Mouse (Mus musculus) thymus, postnatal 0 days (tissue): ENCODE results near the gene Alg11. TPM values are rescaled to one million over a fixed set of nuclear protein-coding genes. Genes with fewer than 3 reads are reported as not detected.

ENCODE experiments used
- DNase-seq: peaks from one replicate; pipeline ENCODE4 v3.0.0-alpha.2; 2015; ENCODE audit warnings: low spot score
- polyA plus RNA-seq: library from polyadenylated mRNA; unstranded; fragments of >200 nt; fragmentation: Nextera tagmentation; extraction: Ambion mirVana; gene quantifications from 2 replicates; pipeline ENCODE4 v1.2.1, GENCODE M21; 2015

Alg11 gene
- polyA plus RNA-seq = 15.4 and 16.5 TPM in 2 replicates

DNA sequence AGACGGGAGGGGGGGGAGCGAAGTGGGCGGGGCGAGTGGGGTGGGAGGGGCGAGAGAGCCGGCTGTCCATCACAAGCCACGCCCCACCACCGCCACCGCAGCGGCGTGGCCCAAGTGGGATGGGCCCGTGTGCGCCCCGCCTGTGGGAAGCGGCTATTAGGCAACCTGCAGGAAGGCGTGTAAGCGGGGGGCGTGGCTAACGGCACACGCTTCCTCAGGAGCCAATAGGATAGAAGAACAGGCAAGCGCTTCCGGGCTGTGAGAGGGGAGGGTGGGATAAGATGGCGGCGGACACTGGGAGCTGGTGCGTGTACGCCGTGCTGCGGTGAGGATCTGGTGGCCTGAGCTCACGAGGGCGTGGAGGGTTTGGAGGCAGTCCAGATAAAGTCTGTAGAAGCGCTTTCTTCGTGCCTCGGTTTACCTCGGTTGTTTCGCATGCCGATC is at the start of gene Alg11:
Alg11 (plus strand) TSS at position 276 of the 444 bp plus-strand sequence.
- DNase-seq = peak; percentile 96

DNA sequence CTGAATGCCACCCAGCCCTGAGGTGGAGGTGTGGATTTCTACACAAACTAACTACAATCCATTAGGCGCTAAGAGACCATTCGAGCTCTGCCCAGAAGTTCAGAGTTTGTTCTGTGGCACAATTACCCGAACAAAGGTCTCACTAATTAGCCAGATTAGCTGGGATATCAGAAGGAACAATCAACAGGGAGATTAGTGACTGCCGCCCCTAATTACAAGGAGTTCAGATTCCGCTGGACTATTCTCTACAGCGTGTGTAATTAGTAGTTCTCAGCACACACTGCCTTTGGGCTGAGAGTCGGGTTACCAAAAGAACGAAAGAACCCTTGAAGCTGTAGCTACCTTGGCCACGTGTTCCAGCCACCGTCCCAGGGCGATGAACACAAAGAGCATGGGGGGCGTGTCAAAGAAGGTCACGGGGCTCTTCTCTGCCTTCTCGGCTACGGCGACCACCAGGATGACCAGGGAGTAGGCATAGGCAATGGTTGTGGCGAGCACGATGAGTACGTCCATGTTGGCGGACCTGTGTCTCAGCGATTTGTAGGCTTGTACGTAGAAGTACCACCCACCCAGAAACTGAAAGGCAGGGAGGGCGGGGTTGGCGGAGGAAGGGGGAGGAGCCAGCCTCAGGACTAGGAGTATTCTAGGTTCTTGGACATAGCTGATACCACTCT is 47.4 kb upstream of the Alg11 start:
- no peak for DNase-seq

DNA sequence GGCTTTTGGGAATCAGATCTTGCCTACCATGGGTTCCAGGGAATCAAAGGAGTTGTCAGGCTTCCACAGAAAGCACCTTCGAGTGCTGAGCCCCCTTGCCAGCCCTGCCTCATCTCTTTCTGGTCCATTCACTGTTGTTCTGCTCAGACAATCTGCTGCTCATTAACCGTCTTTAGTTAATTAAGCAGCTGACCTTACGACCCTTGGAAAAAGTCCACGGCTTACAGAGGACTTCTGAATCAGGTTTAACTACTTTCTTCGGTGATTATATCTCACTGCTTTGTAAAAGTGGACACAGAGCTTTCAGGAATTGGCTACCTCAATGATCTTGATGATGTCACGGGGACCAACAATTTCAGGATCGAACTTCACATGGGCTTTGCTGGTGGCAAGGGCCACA is 42.8 kb upstream of the Alg11 start:
- DNase-seq = no peak

DNA sequence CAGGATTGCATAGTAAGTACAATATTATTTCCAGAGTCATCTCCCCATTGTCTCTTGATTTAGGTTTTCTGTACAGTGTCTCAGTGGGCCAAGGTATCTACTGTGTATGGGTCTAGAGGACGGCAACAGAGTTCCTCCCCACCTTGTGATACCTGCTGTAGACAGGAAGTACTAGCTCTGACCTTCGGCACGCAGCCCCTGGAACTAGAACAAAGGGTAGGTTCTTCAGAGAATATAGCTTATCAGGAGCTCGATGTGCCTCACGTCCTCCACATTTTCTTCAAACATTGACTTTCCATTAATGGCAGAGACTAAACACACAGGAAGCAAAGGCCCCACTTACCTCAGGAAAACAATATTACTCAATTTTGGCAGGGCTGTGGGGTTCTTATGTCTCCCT is 41.0 kb upstream of the Alg11 start:
- DNase-seq = no peak

DNA sequence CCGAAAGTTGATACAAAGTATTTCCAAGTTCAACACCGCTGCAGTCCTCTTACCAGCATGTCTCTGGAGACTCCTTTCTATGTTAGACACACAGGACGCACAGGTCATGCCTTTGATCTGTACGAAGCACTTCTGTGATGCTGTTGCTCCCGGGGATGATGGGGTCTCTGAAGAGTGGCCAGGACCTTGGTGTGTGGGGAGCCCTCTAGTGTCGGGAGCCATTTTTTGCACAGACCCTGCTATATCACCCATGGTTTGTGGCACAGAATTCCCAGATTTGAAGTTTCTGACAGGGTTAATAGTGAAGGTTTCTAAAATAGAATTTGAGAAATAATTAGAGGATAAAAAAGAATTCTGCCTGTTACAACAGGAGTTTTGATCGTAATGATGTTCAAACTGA is 38.3 kb upstream of the Alg11 start:
- DNase-seq = no peak

DNA sequence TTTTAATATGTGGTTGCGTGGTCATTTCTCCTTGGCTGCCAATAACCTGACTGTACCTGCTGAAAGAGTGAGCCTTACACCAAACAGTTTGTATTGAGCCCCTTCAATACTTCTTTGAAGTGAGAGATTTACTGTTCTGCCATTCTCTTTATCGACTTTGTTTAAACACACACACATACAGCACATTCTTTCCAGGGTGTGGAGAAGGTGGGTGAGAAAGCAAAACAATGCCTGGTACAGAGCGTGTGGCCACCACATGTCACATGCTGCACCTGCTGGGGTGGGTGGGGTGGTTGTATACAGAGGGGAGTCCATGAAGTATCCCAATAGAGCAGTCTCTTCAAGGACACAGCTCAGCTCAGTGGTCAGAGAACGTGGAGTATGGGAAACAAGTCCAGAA is 35.3 kb upstream of the Alg11 start:
- no peak for DNase-seq

DNA sequence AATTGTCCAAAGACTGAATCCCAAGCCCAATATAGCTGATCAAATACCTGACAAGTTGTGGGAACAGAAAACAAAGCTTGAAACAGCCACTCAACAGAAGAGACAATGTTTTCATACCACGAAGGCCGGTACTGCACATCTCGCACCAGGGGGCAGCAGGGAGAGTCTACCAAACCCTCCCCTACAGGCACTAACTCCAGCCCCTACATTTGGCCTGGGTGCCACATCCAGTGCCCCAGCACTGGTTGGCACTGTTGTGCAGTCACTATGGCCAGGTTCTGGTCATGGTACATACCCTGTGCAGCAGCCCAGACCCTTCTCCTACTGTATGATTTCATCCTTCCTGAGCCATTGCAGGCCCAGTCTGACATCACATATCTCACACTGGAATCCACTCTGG is 31.5 kb upstream of the Alg11 start:
- no peak for DNase-seq

DNA sequence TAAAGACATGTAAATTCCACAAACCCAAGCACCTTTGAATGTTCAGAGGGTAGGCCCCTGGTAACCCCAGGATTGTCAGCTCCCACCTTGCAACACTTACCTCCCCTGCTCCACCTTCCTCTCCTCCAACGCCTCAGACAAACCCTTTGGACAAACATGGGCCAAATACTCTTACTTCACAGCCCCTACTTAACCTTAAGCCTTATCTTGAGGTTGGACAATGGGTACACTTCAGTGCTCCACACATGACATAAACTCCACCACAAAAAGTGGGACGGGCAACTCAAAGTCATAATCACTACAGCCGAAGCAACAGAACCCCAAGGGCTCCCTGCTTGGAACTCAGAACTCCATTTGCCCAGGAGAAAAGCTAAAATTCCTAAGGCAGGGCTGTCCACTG is 29.5 kb upstream of the Alg11 start:
- DNase-seq = no peak

DNA sequence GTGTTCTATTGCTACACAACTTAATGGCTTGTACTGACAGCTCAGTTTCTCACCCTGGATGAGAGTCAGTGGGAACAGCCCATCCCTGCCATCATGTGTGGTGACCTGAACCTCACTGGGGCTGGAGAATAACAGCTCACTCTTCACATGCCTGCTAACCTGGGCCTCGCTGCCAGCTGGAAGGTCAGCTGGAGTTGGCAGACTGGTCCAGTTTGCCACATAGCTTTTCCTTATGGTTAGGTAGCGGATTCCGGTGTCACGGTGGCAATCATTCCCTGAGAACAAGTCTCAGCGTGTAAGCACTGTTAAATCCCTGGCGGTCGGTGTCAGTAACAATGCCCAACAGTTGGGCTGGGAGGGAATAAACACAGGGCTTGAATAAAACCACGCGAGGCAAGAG is 24.4 kb upstream of the Alg11 start:
- no peak for DNase-seq

DNA sequence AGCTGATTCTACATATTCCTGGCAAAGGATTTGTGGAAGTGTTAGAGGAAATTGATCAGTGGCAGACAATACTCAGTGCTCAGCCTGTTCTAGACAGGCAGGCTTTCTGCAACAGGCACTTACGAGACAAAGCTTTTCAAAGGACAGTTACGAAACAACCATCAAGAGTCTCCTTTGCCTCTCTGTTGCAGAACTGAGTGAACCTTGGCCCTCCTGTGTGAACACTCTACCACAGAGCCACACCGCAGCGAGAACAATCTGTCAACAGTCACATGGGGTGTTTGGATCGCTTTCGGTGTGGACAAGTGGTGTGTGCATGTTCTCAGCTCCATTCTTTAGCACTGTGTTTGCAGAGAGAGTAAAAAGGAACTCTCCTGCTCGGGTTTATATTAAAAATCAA is 23.5 kb upstream of the Alg11 start:
- no peak for DNase-seq

DNA sequence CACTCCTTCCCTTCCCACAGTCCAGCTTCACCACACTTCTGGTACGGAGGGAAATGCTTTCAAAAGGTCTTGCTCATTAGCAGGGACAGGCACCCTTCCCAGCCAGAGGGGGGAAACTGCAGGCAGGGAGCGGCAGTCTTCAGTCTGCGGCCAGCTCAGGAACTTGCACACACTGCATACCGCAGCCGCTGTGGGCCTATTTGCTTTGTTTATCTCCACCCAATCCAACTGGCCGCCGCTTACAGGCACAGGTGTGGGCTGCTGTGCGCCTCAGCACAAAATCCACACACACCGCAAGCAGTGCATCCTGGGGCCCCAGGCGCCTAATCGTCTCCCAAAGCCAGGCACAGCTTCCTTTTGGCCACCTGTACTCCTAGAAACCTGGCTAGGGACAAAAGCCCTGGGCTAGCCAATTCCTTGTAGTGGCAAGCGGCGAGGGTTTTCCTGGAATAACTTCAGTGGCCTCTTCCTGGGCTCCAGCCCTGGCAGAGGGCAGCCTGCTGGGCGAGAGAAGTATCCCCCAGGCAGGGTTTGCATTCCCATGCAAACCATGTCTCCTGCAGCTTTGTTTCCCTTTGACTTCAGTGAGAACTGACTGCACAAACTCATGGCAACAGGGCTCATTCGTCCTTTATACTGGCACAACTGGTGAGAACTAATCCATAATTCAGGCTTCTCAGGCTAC is 20.9 kb upstream of the Alg11 start:
- no peak for DNase-seq

DNA sequence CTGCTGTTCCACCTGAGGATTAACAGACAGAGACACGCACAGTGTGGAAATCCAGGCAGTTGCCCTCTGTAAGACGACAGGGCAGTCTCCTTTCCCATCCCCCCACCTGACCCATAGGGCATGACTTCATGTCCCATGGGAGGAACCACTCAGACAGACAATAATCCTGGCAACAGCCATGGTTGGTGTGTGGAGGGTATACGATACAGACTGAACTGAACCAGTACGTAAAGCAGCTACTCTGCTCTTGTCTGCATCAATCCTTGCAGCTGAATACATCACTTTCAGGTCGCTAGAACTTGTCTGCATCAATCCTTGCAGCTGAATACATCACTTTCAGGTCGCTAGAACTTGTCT is 20.4 kb upstream of the Alg11 start:
- DNase-seq = no peak

DNA sequence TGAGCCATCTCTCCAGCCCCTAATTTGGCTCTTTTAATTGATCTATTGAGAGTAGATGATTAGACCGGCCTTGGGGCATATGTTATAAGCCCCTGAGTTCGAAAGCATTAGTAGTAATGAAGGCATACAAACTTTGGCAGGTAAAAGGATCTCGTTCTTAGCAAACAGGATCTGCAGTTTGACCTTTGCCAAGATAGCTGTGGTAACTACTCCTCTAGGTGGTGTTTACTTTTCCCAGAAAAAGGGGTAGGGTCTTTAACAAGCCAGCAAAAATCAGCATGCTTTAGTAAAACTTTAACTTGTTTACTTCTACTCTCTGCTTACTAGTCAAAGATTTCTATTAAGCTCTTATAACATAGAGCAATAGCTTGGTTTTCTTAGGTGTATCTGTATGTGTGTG is 18.0 kb upstream of the Alg11 start:
- no peak for DNase-seq

DNA sequence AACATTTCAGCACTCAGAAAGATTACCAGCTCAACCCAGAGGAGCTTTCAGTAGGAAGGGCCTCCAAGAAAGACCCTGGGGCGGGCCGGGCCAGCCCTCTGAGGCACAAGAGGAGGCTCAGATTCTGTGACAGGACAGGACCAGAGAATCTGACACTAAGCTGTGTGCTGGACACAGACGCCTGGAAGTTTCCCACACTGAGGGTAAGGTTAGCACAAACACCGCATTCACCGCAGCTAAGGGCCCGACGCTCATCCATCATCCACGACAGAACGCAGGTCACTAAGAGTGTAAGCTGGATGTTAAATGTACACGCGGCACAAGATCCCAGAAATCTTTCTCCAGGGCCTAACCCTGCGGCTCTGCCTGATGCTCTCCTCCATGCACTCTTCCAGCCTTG is 16.8 kb upstream of the Alg11 start:
- no peak for DNase-seq

DNA sequence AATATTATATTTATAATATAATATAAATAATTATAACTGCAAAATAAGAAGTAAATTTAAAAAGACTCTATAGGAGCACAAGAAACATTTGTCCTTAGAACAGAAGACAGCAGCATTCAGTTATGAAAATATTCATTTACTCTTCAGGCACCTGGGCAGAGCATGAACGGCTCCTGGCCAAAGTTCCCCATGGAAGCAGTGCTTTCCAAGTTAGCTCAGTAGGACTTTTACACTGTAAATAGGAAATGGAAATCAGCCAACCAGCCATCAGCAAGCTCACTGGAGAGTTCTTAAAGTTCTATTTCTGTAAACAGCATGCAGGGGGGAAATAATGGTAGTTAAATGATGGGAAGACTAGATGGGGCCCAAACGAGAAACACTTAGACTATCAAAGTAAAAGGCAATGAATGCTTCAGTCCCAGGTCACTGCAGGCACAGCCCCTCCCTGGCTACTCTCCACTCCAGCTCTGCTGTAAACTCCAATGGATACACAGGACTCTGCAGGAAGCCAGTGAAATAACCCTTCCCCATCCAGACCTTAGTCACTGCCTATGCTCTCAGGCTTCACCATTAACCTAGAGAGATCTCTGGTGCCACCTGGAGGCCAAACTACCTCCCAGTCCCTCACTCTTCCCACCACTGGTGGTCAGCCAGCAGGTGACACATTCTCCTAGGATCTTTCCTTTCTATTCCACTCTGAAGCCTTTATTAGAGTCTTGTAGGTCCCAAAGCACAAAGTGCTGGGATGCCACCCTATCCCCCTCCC is 12.6 kb upstream of the Alg11 start:
- peak; percentile 40 for DNase-seq

DNA sequence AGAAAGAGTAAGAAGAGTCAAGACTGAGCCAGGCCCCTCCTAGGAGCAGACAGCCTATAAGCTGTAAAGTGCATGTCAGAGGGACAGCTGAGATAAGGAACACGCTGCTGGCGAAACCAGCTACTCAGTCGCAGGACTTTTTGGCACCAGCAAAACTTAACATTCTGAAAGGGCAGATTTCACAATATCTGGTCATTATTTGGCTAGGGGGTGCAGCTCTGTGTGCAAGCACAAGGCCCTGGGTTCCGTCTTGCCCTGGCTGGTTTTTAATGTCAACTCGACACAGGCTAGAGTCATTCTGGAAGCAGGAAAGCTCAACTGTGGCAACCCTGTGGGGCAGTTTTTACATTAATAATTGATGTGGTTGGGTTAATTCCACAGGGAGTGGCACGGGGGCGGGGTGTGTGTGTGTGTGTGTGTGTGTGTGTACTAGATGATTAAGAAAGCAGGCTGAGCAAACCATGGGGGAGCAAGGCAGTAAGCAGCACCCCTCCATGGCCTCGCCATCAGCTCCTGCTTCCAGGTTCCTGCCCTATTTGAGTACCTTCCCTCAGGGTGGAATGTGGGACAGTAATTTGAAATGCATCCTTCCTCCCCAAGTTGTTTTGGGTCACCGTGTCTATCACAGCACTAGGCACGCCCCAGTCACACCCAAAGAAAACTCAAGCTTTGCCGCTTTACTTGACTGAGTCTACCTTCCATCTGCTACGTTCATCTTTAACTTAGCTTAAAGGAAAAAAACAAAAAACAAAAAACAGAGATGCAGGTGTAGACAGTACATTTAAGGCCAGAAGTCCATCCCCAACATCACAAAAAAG is 5.6 kb upstream of the Alg11 start:
- DNase-seq = no peak

DNA sequence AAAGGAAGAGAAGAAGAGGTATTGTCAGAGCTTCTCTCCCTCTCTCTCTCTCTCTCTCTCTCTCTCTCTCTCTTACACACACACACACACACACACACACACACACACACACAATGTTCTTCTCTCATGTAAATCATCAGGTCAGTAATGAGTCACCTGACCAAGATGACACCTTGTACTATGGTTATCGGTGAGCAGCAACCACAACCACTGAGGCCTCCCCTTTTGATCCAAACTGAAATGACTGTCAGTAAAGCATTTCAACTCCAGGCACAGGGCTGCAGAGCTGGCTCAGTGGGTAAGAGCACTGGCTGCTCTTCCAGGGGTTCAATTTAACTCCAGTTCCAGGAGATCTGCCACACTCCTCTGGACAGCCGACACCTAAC is 5.0 kb upstream of the Alg11 start:
- no peak for DNase-seq

DNA sequence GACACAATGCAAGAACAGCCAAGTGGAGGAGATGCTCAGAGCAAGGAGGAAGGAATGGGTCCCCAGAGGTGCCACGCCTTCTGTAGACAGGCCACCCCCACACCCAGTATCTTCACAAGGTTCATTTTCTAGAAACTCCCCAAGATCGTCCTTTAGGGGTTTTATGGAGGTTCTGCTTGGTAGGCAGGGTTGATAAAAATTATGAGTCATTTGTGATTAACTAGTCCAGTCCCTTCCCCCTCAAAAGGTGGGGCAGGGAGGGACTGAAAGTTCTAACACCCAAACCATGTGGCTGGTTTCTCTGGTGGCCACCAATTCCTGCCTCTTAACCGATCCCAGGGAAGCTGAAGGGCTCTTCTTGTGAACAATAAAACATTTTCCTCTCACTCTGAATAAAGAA is 3.7 kb upstream of the Alg11 start:
- no peak for DNase-seq

DNA sequence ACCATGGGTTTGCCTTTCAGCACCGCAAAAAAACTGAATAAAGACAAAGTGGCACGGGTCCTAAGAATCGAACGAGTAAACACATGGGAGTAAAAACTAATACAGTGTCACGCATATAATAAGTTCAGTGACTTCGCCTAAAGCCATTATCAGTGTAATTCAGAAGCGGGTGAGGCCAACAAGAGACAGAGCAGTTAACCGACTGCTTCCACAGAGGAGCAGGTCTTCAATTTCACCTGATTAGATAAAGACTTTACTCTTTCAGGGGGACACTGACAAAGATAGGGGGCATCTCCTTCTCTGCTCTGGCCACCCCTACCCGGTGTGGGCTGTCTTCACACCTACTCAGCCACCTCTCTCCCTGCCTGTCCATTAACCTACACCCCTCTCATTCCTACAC is 2.2 kb upstream of the Alg11 start:
- DNase-seq = no peak

DNA sequence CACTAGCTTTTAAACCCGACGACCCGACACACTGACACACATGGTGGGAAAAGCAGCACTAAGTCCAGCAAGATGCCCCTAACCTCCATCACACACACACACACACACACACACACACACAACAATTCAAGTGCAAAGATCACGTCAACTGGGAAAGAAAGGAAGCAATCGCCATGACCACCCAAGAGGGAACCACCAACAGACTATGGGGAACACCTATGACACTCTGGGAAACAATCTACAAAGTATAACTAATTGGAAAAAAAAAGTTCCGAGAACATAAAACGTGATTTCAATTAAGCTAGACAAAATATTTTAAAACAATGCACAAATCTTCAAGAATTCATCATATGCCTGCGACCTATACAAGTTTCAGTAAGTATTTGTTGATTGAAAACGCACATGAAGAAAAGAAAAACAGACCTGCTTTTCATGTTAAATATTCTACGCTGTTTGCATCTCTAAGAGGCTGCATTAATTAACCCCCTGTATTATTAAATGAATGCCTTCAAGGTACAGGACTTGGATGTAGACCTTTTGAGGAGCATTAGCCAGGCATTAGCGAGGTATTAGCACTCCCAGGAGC is 1.3 kb upstream of the Alg11 start:
- DNase-seq = no peak

DNA sequence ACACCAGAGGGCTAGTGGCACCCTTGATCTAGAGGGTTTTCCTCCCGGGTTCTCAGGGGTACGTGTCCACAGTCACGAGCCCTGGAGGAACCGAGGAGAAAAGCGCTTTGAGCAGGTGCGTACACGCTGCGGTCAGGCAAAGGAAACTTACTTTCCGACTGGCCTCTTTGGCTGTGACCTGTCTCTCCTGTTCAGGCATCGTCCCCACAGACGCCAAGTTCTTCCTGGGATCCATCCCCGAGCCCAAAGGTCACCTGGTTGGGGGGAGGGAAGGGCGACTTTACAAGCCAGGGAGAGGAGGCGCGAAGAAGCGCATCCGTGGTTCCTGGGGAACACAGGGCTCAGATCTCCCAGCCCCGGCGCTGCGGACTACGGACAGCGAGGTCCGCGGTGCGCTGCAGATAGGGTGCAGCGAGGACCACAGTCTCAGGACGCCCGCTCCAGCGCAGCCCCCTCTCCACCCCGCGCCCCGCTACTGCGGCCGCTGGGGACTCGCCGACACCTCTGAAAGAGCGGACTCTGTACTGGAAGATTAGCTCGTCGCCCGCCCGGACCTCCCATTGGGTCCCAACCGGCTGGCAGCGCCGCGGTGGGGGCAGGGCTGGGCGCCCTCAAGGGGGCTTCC is 588 bp upstream of the Alg11 start, which contains the start of gene Atp7b:
Atp7b (minus strand) TSS at position 485 of the 625 bp plus-strand sequence.
- no peak for DNase-seq
